Mouse (Mus musculus): Measurements from ENCODE around the gene Rhpn2.

- TF ChIP-seq CTCF (IDR thresholded peaks at IDR 0.05; ENCODE audit: control insufficient read depth, insufficient read depth, insufficient read length) (no peak), MAX (IDR thresholded peaks at IDR 0.05) (no peak), FOSL1 (IDR thresholded peaks at IDR 0.05; ENCODE audit: insufficient read depth, low read length, poor library complexity, severe bottlenecking) (no peak)
Measured at GRCm38 (mm10) chr7:35340196-35340595, 6.2 kb downstream of the Rhpn2 start.
